Mouse (Mus musculus) embryo, embryonic 9.5 days (tissue): ENCODE results near the gene Gm8082.
"Not testable (repeated sequence)": the region's sequence is repeated elsewhere in the genome, so short reads cannot be mapped to it uniquely, and the experiment has no call there.

ENCODE experiments used
- DNase-seq: peaks from one replicate; pipeline ENCODE4 v3.0.0-alpha.2; 2017; ENCODE audit errors: extremely low spot score

The Gm8082 gene

GRCm38 (mm10) chr14:42993524-42993923, at the start of gene Gm8082:
TSS of gene Gm8082 (minus strand) at chr14:42993624.
- DNase-seq, result not testable (repeated sequence)

- not testable (repeated sequence) for DNase-seq
Observed at GRCm38 (mm10) chr14:43015528-43015927, 22.1 kb upstream of the Gm8082 start, which contains the start of gene Gm10376. TSS of gene Gm10376 (minus strand) at chr14:43015628.
